Mouse (Mus musculus): ENCODE measurements around the gene Lipc.

DNA sequence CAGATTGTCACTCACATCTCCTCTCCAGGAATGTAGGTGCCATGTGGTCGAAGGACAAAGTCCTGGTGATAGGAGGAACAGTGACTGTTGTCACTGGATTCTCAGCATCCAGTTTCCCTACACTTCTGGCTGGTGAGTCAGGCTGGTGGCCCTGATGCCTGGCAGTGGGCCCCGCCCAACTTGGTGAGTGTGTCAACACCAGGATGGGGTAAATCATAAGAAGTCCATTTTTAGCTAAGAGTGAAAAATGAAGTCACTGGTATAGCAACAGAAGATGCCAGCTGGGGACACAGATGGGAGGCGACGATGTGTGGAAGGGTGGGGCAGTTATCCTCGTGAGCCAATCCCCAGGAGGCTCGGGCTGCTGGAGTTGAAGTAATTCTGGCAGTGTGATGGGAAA, 46.7 kb upstream of the Lipc start:
- no peak for TF ChIP-seq POLR2AphosphoS2 (IDR thresholded peaks at IDR 0.05; ENCODE audit: insufficient read length, low read depth)
- TF ChIP-seq POLR2A (IDR thresholded peaks at IDR 0.05; ENCODE audit: insufficient read length, low read depth): no peak
- no peak for TF ChIP-seq E2F4 (IDR thresholded peaks at IDR 0.05; ENCODE audit: insufficient read depth)
- no peak for TF ChIP-seq SRF (IDR thresholded peaks at IDR 0.05; ENCODE audit: control insufficient read depth, insufficient read length, low read depth)
- TF ChIP-seq CEBPB (IDR thresholded peaks at IDR 0.05; ENCODE audit: insufficient read depth, poor library complexity, severe bottlenecking): no peak
- no peak for TF ChIP-seq MYOG (IDR thresholded peaks at IDR 0.05; ENCODE audit: control insufficient read depth in 1 of 3, insufficient read depth in 1 of 3, insufficient read length in 2 of 3, low read depth in 2 of 3)
- no peak for TF ChIP-seq MAX (IDR thresholded peaks at IDR 0.05; ENCODE audit: low read depth)
- TF ChIP-seq MYOD1 (IDR thresholded peaks at IDR 0.05; ENCODE audit: control insufficient read depth in 1 of 3, insufficient read length in 2 of 3, low read depth in 2 of 3): no peak
- TF ChIP-seq USF1 (IDR thresholded peaks at IDR 0.05; ENCODE audit: low read depth): no peak
- no peak for TF ChIP-seq TCF3 (IDR thresholded peaks at IDR 0.05; ENCODE audit: insufficient read length, low read depth)
- no peak for TF ChIP-seq TCF12 (IDR thresholded peaks at IDR 0.05; ENCODE audit: insufficient read depth, poor library complexity, severe bottlenecking)

All from myocyte (in vitro differentiated cells).